Mouse (Mus musculus) cerebellum, adult 11 months (tissue): Measurements from ENCODE around the gene Snapc1.

Source experiments
- DNase-seq: peaks from one replicate; pipeline ENCODE4 v3.0.0; 2022

Snapc1 gene

DNA sequence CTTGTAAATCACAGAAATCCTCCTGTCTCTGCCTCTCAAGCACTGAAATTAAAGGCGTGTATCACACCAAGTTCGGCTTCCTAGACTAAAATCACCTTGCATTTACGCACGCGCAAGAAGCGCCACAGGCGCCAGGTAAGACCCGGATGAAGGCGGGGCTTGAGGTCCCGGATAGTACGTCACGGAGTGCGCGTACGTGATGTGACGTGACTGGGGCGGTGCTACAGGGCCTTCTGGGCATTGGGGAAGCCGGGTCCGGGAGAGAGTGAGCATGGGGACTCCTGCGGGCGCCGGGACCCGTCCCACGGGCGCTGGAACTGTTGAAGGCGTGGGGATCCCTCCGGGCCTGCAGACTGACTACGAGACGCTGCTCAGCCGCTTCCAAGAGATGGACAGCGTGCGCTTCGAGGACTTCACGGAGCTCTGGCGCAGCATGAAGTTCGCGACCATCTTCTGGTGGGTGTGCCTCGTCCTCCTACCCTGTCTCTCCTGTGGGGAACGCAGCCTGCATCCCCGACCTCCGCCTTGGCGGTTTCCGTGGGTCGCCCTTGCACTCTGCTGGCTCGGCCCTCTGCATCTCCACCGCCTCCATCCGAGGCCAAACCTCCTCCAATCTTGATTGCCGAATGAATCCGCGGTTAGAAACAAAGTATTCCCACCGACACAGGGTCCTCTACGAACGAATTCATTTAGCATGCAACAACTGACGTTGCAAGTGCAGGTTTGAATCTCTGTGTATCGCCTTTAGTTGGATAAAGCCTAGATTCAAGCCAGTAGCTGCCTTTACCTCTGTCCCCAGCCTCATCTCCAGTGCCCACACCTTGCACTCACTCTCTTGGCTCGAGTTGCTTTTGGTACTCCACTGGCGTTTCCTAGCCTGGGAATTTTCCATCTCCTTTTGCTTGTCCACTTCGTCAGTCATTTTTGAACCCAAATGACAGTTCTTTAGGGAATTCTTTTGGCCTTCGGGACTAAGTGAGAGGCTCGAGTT is at the start of gene Snapc1:
TSS of gene Snapc1 (plus strand) at position 191 of the 991 bp plus-strand sequence.
- DNase-seq, result peak; percentile 96

DNA sequence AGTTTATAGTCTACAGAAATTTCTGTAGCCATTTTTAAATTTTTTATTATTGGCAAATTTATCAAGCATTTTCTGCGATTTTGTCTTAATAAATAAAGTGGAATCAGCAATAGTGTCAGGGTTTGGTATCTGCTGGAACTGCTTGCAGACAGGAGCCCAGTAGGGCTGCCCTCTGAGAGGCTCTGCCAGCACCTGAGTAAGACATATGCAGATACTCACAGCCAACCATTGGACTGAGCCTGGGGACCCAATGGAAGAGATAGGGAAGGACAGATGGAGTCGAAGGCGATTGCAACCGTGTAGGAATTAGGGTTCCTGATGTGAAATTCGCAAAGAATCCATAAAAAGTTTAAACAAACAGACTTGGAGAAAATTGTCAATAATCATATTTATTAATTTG is 45.8 kb upstream of the Snapc1 start:
- DNase-seq, result no peak

DNA sequence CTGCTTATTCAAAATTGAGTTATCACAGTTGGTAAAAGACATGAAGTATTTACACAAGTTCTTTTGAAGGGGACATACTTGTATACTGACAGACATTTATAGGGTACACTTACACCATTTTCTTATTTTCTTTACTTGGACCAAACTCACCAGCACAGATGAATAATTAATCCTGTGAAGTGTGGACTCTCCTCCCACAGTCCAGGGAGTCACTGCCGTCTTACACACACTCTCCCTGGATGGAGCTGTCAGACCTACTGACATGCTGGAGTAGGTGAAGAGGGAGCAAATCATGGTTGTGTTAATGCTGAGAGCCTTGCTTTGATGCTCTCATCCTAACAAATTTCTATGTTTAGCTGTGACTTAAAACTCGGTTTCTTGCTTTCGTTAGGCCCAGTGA is 34.0 kb upstream of the Snapc1 start:
- DNase-seq, result no peak

DNA sequence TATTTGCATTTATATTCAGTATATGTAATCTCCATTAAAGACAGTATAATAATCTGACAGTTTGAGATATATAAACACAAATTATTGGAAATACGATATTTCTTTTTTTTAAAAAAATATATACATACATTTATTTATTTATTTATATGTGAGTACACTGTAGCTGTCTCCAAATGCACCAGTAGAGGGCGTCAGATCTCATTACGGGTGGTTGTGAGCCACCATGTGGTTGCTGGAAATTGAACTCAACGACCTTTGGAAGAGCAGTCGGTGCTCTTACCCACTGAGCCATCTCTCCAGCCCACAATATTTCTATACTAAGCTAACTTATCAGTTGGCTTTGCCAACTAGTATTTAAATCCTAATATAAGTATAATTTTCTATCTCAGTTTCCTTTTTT is 33.0 kb upstream of the Snapc1 start:
- DNase-seq, result no peak

DNA sequence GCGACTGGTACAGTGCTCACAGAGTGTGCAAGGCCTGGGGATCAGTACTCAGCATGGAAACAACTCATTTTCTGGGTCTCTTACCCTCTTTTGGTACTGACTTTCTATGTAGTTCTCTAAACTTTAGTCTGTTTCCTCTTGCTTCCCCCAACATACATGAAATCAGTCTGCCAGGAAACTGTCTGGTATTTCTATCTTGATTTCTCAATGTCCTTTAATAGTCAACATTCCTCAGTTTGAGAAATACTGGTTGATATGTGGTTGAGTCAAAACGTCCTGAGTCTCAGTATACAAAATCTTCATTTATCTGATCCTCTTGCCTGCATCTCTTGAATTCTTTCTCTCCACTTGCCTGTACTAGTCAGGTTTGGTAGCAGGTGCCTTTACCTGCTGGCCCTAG is 29.8 kb upstream of the Snapc1 start:
- no peak for DNase-seq

DNA sequence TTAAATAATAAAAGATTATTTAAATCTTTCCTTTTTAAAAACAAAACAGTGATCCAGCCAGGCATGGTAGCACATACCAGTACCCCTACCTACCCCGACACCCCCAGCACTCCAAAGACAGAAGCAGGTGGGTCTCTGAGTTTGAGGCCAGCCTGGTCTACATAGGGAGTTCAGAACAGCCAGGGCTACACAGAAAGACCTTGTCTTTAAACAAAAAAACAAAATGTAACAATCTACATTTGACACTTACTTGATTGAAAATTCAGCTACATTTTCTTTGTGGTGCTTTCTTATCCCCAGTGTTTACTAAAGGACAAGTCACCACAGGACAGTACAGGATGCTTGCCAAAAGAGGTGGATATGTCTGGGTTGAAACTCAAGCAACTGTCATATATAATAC is 26.9 kb upstream of the Snapc1 start, which contains the start of gene Gm49321:
TSS of gene Gm49321 (plus strand) at position 301 of the 400 bp plus-strand sequence.
- DNase-seq, result no peak

DNA sequence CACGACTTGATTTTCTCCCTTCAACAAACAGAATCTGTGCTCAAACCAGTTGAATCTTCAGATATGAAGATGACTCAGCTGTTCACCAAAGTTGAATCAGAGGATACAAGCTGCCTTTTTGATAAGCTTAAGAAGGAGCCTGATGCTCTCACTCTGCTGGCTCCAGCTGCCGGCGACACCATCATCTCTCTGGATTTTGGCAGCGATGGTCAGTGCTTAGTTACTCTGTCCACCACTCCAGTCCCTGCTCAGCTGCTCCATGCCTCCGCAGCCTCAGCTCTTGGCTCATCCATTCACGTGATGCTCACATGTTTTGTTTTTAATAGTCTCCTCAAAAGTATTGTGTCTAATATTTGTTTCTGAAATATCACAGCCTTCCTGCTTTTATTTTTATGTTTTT is 24.7 kb upstream of the Snapc1 start:
- DNase-seq, result no peak

DNA sequence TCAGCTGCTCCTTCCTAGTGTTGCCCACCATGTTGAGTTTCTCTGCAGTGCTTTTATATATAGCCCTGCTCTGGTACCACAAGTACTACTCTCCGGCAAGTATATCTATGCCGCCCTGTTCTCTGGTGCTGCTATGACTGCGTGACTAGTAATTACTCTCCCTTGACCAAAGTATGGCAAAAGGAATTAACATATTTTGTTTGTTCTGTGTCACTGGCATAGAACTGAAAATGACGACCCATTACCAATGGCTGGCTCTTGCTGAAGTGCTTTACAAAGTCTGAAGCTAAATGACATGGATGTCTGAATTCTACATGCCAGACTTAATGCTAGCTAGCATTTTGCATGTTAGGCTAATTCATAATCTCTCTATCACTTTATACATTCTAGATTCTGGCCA is 15.9 kb upstream of the Snapc1 start:
- DNase-seq, result no peak

DNA sequence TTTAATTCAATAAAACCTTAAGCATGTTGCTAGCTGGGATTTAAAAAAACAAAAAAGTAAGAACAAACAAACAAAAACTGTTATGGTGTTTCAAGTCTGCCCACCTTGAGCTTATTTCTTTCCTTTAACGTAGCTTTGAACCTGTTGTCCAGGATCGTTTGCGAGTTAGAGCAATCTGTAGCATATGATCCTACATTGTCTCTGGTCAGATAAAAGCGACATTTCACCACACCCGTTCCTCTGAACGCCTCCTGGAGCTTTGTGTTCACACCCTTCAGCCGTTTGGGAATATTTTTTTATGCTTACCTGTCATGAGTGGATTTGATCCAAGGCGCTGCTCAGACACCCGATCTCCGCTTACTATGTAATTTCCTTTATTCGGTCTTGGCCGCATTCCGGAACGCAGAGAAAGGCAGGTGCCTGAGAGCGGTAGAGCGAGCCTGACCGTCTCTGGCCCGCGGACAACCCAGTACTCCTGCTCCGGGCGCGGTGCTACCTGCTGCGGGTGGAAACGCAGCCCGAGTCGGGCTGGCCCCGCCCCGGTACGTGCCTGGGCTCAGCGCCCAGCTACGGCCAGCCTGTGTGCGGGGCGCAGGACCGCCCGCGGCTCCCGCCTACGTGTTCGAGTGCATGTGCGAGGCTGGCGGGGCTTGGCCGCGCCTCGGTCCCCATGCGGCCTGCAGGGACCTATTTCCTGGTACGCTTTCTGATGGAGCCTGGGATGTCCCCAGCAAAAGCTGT is 14.8 kb upstream of the Snapc1 start:
- peak; percentile 81 for DNase-seq

DNA sequence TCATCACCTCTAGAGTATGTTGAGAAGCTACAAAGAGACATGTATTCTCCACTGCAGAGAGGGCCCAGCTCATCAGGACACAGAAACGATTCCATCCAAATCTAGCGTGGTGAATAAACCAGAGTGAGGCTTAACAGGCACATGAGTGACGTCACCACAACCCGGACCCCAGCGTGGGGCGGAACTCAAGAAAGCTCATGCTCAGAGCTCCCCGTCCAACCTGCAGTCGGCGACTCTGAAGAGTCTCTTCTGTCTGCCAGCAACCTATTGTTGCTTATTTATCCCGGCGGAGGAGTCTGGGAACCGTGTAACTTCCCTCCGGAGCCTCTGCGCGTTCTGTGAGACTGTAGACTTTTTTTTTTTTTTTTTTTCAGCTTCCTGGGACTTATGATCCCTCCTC is 11.4 kb upstream of the Snapc1 start:
- DNase-seq, result peak; percentile 28

DNA sequence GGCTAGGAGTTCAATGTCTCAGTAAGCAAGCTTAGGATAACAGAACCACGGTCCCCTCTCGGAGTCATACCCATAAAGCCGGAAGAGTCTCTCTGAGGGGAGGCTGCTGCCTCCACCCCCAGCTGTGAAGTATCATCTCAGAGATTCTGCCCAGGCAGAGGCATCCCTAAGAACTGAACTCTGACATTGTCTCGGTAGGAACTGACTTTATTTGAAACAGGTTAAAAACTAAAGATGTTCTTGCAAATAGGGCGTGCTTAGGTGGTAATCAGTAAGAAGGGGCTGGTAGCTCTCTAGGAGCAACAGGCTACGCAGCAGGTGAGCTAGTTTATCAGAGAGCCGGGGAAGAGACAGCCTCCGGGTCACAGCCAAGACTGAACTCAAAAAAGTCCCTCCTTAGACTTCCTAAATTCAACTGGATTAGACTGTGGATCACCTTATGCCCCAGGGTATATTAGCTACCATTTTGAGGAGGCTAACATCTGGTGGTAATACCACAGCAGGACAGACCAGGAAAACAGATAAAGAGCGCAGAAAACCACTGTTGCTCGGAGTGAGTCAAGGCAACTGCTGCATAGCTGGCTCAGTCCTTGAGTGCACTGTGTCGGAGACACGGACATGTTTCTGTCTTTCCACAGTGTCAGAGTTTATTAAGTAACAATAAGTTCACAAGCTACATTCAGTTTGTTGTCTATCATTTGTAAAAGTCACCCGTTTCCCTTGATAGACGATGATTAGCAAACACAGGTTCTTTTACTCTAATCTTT is 10.7 kb upstream of the Snapc1 start:
- DNase-seq, result no peak

DNA sequence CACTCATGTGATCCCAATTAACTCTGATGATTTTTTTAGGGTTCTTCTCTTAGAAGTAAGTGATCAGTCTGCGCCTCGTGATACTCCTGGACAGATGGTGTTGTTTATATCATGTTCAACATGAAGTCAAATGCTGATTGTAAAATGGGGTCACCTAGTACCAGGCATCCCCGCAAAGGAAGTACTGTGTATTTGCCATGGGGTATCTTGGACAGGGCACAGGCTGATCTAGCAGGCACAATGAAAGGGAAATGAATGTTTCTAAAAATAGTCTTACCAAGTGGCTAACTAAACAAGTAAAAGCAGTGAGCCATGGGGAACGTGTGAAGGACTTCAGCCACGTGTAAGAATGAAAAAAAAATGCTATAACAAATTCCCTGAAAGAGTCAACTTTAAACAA is 9.5 kb upstream of the Snapc1 start:
- DNase-seq, result no peak

DNA sequence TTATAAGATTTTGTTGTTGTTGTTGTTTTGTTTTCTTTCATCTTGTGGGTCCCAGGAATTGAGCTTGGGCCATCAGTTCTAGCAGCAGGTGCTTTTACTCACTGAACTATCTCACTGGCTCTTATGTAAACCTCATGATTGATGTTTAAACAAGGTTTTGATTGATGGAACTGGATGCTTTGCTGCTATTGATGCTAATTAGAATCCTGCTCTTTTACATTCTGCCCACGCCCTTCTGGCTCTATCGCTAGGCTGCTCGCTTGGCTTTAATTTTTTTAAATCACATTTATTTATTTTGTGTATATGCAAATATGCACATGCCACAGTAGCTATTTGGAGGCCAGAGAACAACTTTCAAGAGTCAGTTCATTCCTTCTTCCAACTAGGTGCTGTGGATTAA is 6.6 kb upstream of the Snapc1 start:
- no peak for DNase-seq

DNA sequence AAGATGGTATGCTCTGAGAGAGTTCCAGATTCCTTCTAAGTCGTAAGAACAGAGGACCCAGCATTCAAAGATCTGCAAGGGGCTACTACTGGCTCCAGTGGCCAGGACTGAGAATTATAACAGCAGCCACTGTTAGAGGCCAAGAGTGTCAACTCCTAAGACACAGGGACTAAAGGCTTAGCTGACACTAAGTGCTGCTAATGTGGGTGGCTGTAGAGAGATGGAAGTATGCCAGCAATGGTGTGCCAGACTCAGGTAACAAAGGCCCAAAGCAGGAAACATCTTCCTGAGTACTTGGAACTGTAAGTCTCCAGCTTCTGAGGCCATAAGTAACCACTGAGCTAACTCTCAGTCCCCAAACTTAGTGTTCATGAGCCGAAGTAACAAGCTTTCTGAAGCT is 5.5 kb upstream of the Snapc1 start:
- DNase-seq, result no peak

DNA sequence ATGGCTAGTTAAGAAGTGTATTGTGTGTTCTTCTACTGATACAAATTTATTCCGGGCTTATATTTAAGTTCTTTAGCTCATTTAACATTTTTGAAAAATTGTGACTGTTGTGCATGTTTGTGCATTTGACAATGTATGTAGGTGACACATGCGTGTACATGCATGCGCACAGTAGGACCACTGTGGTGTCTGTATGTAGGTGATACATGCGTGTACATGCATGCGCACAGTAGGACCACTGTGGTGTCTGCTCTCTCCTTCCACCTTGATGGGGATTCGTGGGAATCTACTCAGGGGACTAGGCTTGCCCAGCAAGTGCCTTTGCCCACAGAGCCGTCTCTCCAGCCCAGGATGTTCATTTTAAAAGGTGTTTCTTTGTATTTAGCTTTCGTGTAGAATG is 4.9 kb downstream of the Snapc1 start:
- DNase-seq, result no peak

DNA sequence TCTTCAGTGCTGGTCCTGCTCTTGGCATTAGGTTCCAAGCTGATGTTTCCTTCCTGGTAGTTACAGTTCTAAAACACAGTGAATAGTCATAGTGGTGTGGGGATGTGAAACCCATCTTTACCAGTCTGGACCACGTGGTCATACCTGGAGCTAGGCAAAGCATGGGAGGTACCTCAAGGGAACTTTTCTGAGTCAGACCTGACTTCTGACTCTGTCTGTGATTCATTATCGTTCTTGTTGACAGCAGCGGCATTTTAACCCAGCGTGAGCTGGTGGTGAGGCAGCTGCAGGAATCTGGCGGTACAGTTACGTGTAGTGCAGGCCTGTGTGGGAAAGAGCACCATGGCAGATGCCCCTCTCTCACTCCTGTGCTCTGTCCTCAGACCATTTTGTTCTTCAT is 10.3 kb downstream of the Snapc1 start:
- DNase-seq, result no peak

DNA sequence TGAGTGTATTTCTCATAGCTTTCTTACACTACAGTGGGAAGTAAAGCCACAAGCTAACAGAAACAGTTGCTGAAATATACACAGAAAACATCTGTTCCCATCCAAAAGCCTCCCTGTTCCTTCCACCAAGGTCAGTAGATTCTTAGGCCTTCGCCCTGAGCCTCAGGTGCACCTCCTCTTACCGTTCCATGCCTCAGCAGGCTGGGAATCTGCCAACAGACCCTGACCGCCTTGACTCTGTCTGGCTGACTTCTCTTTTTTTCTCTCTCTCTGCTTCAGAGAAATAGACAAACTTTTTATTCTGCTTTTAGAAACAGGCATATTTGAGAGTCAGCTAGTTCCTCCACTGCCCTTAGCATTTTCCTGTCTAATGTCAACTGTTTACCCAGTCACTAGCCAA is 13.9 kb downstream of the Snapc1 start:
- DNase-seq, result no peak

DNA sequence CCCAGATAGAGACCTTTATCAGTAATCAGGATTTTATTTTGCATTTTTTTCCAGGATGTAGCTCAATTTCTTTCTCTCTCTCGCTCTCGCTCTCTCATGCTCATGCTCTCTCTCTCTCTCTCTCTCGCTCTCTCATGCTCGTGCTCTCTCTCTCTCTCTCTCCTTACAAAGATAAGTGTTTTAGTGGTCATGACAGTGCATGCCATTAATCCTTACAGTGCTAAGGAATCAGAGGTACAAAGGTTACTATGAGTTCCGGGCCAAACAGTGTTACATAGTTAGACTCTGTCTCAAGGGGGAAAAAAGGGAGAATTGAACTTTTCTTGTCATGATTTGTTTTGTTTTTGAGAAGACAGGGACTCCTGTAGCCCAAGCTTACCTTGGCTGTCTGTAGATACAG is 15.4 kb downstream of the Snapc1 start:
- no peak for DNase-seq

DNA sequence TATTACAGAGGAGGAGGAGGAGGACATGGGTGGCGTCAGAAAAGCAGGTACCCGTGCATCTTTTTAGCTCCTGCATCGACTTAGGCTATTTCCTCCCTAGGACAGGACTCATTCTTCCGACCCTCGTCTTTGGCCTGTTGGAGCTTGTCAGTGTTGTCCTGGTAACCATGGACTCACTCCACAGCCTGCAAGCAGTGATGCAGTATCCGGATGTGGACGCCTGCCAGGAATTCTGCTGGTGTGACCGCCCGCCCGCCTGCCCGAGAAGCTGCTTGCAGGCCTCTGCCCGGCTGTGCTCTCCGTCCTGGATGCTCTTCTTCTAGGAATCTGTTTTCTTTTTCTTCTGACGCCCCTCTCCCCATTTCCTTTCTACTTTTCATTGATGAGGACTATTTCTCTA is 18.3 kb downstream of the Snapc1 start:
- peak; percentile 68 for DNase-seq

DNA sequence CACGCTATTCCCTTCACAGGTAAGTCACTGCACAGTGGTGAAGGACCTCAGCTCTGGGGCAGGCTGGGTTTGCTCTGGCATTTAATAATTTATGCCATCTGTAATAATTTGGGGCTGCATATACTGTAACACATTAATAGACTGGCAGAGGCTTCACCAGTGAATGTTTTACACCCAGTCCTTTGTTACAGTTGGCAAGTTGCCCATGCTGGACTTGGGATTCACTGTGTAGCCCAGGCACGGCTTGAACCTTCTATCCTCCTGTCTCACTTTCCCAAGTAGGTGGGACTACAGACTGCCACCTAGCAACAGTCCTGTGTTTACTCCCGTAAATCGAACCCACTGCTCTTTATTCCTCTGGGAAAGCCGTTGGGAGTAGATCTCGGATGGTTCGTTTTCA is 22.0 kb downstream of the Snapc1 start:
- DNase-seq, result no peak

DNA sequence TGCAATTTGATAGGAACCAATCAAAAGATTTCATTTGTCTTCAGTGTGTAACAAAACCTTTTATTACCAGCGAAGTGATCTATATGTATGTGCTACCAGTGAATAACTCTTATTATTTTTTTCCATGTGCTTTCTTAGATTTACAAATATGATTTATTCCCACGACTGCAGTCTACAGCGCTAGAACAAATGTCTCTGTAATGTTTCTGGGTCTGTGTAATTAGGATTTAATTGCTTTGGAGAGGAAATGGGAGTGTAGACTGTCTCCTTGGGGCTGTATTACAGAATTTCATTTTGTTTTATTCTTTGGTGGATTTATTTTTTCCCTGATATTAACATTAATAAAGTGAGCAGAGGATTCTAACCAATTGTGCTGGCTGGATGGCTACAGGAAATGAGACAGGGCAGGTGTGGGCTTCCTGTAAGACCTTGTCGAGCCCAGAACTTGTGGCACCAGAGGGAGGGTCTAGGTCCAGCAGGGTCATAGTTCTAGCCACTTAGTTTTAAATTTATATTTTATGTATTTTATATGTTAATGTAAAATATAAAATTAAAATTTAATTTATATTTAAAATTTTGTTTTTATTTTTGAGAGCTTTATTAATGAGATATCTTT is 24.2 kb downstream of the Snapc1 start:
- DNase-seq, result no peak

DNA sequence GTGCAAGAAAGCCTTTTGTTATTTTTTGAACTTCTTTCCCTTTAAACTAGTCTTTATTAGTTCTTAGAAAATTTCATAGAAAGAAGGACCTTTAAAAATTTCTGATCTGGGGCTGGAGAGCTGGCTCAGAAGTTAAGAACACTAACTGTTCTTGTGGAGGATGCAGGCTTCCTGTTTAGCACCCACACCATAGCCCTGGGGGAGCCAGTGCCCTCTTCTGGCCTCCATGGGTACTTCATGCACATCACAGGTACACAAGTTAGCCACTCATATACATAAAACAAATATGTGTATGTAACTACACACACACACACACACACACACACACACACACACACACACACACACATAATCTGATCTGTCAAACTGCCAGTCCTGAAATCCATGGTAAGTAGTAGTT is 25.3 kb downstream of the Snapc1 start:
- no peak for DNase-seq

DNA sequence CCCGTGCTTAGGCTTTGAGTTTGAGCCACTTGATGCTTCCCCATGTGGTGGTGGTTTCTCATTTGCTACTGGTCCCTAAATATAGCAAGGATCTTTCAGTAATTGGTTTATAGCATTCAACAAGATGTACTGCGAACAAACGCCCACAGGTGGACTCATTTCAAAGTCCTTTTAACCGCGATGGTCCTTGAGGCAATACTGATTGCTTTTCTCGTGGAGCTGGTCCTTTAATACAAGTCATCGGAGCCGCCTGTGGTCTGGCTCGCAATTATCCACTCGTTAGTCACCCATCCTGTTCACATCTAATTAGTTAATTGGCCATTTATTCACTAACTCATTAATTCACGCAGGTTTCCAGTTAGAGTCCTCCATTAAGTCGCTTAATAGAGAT is 32.6 kb downstream of the Snapc1 start:
- no peak for DNase-seq
